Mouse (Mus musculus) mature B cell (primary cell): ENCODE measurements around the gene Pabpc1l.

ENCODE experiments used
- in situ Hi-C: fragments of 300-500 bp; cut with MboI; formaldehyde crosslinking; loops from 2 replicates; pipeline ENCODE4 v1.14.3; 2019

Gene Pabpc1l

DNA sequence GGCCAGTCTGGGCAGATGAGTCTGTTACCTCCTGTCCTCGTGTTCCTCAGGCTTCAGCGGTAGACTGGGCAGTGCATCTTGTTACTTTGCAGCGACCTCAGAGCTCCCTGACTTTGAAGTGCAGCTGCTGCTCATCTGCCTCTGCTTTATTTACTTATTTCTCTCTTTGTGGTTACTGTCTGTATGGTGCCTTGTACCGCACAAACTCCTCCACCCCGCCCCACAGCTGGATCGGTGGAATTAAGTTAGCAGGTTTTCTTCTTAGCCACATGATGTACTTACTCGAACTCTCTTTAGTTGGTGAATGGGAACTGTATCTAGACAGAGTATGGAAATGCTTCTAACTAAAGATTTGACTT, 59.1 kb downstream of the Pabpc1l start:
- in situ Hi-C loops = no loop called here

DNA sequence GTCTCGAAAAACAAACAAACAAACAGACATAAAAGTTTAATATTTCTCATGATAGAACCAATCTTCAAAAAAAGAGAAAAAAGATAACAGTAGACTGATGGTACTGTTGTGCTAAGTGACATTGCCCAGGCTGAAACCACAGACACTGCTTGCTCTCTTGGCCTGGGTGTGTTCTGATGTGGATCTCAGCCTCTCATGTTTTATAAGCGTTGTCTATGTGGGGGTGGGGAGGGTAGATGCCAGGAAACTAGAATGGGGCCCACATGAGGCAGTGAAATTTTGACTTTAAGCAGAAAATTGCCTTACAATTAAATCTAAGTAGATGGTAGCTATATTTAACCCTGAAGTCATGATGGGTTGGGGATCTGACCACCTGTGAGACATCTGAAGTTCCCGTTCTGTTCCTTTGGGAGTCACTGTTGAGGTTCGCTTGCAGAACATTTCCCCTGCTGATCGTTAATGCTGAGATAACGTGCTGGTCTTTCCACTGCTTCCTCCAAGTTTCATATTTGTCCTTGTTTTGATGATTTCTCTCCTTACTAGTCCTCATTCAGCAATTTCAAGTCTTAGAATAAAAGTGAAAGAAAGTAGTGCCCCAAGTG, 62.3 kb downstream of the Pabpc1l start:
- in situ Hi-C loops = no loop called here

DNA sequence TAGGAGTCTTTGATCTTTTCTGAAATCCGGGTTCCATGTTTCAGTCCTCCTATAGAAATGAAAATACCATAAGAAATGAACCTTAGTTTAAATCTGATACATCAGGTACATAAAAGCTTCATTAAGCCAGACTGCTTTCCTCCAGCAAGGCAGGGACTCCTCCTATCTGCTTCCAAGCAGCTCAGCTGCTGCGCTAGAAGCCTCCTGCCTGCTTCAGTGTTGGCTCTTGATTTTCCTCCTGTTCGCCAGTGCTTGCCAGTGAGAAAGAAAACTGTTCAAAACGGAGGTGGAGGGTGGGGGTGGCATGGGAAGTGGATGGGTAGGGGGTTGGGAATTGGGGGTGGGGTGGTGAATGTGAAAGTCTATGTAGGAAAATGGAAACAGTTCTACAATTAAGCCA, 64.3 kb downstream of the Pabpc1l start:
- in situ Hi-C loops = no loop called here

DNA sequence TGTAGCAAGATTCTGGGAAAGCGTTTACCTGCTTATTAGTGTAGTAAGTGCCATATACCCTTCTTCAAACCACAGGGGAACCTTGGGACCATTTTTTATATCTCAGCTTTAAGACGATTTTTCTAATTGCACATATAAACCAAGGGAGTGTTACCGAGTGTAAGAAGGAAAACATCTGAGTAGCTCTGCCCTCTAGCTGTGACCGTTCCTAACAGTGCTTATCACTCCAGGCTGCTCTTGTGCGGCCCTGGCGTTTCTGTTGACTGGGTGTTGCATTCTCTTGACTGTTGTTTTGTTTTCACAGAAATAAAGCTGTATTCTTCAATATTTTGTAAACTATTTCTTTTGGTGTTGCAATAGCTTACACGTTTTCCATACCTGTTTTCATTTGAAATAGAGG, 68.9 kb downstream of the Pabpc1l start:
- in situ Hi-C loops = no loop called here

- in situ Hi-C loops = no loop called here
Measured at GRCm38 (mm10) chr2:164098603-164099250, 73.5 kb downstream of the Pabpc1l start.
